In the genomic region with DNA sequence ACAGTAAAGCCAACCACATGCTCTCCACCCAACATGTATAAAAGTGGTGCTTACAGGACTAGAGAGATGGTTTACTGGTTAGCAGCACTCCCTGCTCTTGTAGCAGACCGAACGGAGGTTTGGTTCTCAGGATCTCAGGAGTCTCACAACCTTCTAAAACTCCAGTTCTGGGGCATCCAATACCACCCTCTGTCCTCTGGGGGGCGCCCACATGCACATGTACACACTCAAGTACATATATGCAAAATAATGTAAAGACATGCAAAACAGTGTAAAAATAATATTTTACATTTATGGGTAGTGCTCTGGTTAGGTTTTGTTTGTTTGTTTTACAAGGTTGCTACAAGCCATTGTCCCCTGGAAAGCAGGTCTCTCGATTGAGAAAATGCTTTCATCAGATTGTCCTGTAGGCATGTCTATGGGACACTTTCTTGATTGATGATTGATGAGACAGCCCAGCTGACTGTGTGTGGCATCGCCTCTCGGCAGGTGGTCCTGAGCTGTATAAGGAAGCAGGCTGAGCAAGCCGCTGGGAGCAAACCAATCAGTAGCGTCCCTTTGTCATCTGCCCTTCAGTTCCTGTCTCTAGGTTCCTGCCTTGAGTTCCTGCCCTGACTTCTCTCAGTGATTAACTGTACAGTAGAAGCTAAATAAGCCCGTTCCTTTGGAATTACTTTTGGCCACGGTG, we compare ENCODE assay signal across 13 mouse cellular contexts. TPM values are rescaled to one million over a fixed set of nuclear protein-coding genes. Genes with fewer than 3 reads are reported as not detected.
DNase-seq lines count a peak whose midpoint lies in the region; ATAC-seq and TF ChIP-seq lines count a peak whose summit lies in the region.
"Had no signal": no experiment of that assay in that cellular context is flagged by ENCODE, and none has a peak within 500 bp of the region (broad histone marks: within the 10 kb centered on the region; RNA-seq: fewer than 3 reads in every experiment).

No protein-coding gene starts in this region.

- H3K27ac ChIP-seq in liver, adult 2 months (replicated peaks; ENCODE audit: insufficient read depth, low read depth, low read length): no peak overlapping the region
- H3K27ac ChIP-seq in liver, embryonic 11.5 days (ENCODE audit: low read depth, low read length): no peak overlapping the region
- H3K27ac ChIP-seq in midbrain, embryonic 11.5 days (ENCODE audit: low read depth, low read length): no peak overlapping the region

- peak; percentile 14; the same call in 1 of the 2 replicates for TF ChIP-seq CTCF in liver, adult 2 months (IDR thresholded peaks at IDR 0.05; ENCODE audit: low read depth, low read length)
- peak; percentile 25; the same call in 1 of the 2 replicates for TF ChIP-seq CTCF in G1E (IDR thresholded peaks at IDR 0.05; ENCODE audit: low read depth, low read length)

- no peak overlapping the region for H3K4me3 ChIP-seq in liver, adult 2 months (ENCODE audit: insufficient read depth, low read depth, low read length)
- H3K4me3 ChIP-seq in liver, embryonic 11.5 days (ENCODE audit: low read depth, low read length): no peak overlapping the region
- no peak overlapping the region for H3K4me3 ChIP-seq in G1E (ENCODE audit: low read depth, low read length)
- H3K4me3 ChIP-seq in midbrain, embryonic 11.5 days (ENCODE audit: low read depth, low read length): no peak overlapping the region

- ATAC-seq in CD4-positive, CD25-positive, alpha-beta regulatory T cell, adult 4 months: no peak
- ATAC-seq in liver, embryonic 11.5 days (replicated peaks; ENCODE audit: low FRiP score): no peak
- ATAC-seq in G1E (ENCODE audit: extremely low read depth, insufficient number of reproducible peaks, low FRiP score, poor library complexity, severe bottlenecking): no peak
- no peak for ATAC-seq in midbrain, embryonic 11.5 days (ENCODE audit: low FRiP score)

- H3K79me2 ChIP-seq in liver, adult 2 months (ENCODE audit: control insufficient read depth, insufficient read depth, low read length): 0 out of 2 replicates have a peak, but pooled peaks cover 4% of the 10 kb centered on the region

- no peaks in the 10 kb centered on the region for H3K27me3 ChIP-seq in liver, adult 2 months (ENCODE audit: control insufficient read depth, insufficient read depth, low read length)
- no peaks in the 10 kb centered on the region for H3K27me3 ChIP-seq in liver, embryonic 11.5 days (replicated peaks; ENCODE audit: control insufficient read depth, insufficient read depth, low read length)
- peaks cover 19% of the 10 kb centered on the region for H3K27me3 ChIP-seq in G1E (ENCODE audit: insufficient read depth, low read length)
- no peaks in the 10 kb centered on the region for H3K27me3 ChIP-seq in midbrain, embryonic 11.5 days (ENCODE audit: control insufficient read depth, insufficient read depth, low read length)

- WGBS in liver, adult 2 months: 84% methylated on average over 10 of the region's 10 CpGs
- WGBS in liver, embryonic 11.5 days: 79% methylated on average over 10 of the region's 10 CpGs
- 81% methylated on average over 10 of the region's 10 CpGs for WGBS in midbrain, embryonic 11.5 days

- no peaks in the 10 kb centered on the region; the same call in 1 of the 2 replicates for H3K9me3 ChIP-seq in liver, embryonic 11.5 days (ENCODE audit: control insufficient read depth, low read length)
- peaks cover 2% of the 10 kb centered on the region; the same call in 1 of the 2 replicates for H3K9me3 ChIP-seq in G1E (replicated peaks)
- H3K9me3 ChIP-seq in midbrain, embryonic 11.5 days (ENCODE audit: control insufficient read depth, low read length): no peaks in the 10 kb centered on the region; the same call in 1 of the 2 replicates

- DNase-seq in CD4-positive, CD25-positive, alpha-beta regulatory T cell, adult 2 months (ENCODE audit: low read depth, low spot score): peak; percentile 56
- DNase-seq in liver, adult 2 months (ENCODE audit: extremely low read depth, low read depth, low spot score): no peak
- DNase-seq in liver, embryonic 11.5 days (ENCODE audit: low spot score): no peak
- DNase-seq in G1E (ENCODE audit: low spot score): no peak
- peak; percentile 42 for DNase-seq in naive thymus-derived CD4-positive, alpha-beta T cell, adult 2 months (ENCODE audit: low read depth)
- no peak for DNase-seq in cerebellum, postnatal 36 days
- DNase-seq in midbrain, embryonic 11.5 days (ENCODE audit: low spot score, missing footprints): no peak
- DNase-seq: adrenal gland, adult 2 months; cerebellum, adult 9-10 months; kidney, adult 18-20 months; kidney, postnatal 4 days; right cerebral cortex, adult 18-20 months had no signal

- H3K36me3 ChIP-seq in liver, adult 2 months (ENCODE audit: control insufficient read depth, insufficient read depth, low read length): no peaks in the 10 kb centered on the region
- H3K36me3 ChIP-seq in liver, embryonic 11.5 days (ENCODE audit: control insufficient read depth, insufficient read depth, low read length): no peaks in the 10 kb centered on the region
- H3K36me3 ChIP-seq in G1E (replicated peaks): no peaks in the 10 kb centered on the region
- no peaks in the 10 kb centered on the region for H3K36me3 ChIP-seq in midbrain, embryonic 11.5 days (ENCODE audit: control insufficient read depth, insufficient read depth, low read length)

- TF ChIP-seq POLR2A in liver, adult 2 months (IDR thresholded peaks at IDR 0.05; ENCODE audit: extremely low read depth, insufficient read depth, low read length): no peak

- no peak overlapping the region for H3K9ac ChIP-seq in liver, adult 2 months (ENCODE audit: low read depth, low read length)
- H3K9ac ChIP-seq in liver, embryonic 11.5 days (ENCODE audit: low read depth, low read length): no peak overlapping the region
- H3K9ac ChIP-seq in midbrain, embryonic 11.5 days (ENCODE audit: low read length): no peak overlapping the region

- no peaks in the 10 kb centered on the region for H3K4me1 ChIP-seq in liver, adult 2 months (ENCODE audit: control insufficient read depth, insufficient read depth, low read length)
- H3K4me1 ChIP-seq in liver, embryonic 11.5 days (replicated peaks; ENCODE audit: control insufficient read depth, insufficient read depth, low read length): no peaks in the 10 kb centered on the region; the same call in 1 of the 2 replicates
- H3K4me1 ChIP-seq in G1E (ENCODE audit: insufficient read depth, low read depth, low read length): peaks cover 22% of the 10 kb centered on the region
- no peaks in the 10 kb centered on the region for H3K4me1 ChIP-seq in midbrain, embryonic 11.5 days (ENCODE audit: control insufficient read depth, insufficient read depth, low read length)

- no peak overlapping the region for H3K4me2 ChIP-seq in liver, embryonic 11.5 days
- H3K4me2 ChIP-seq in midbrain, embryonic 11.5 days: no peak overlapping the region

RNA-seq across cellular contexts. Expression of gene Pdcd5, which starts 4.4 kb away (rescaled TPM):
- 10 to 100 TPM; 77.3 to 77.7 TPM for polyA plus RNA-seq in CD4-positive, CD25-positive, alpha-beta regulatory T cell, adult 4 months (2017; shearing (Covaris generic))
- total RNA-seq in liver, adult 2 months (2014; rRNA removed): 59.7 and 71.0 TPM in 2 replicates
- 61.2 and 61.5 TPM in 2 replicates for polyA plus RNA-seq in liver, adult 2 months (2012; rRNA removed)
- polyA plus RNA-seq in liver, embryonic 11.5 days (2014; fragmentation: Nextera tagmentation; extraction: Ambion mirVana): 284 and 301 TPM in 2 replicates
- total RNA-seq in G1E (2014; fragmentation: Nextera tagmentation) (115 and 130 TPM in 2 replicates), G1E (2017) (118 and 119 TPM in 2 replicates)
- 154 and 164 TPM in 2 replicates for polyA plus RNA-seq in G1E (2012)
- polyA plus RNA-seq in midbrain, embryonic 11.5 days (2014; fragmentation: Nextera tagmentation; extraction: Ambion mirVana): 307 and 310 TPM in 2 replicates

Comparison
In these comparisons a context has a peak if more than half of its experiments do, and no peak if none do; other contexts are left out.
1. DNase-seq: peak in CD4-positive, CD25-positive, alpha-beta regulatory T cell, adult 2 months (single experiment) and naive thymus-derived CD4-positive, alpha-beta T cell, adult 2 months (single experiment); none in liver, adult 2 months (single experiment), liver, embryonic 11.5 days (single experiment), G1E (single experiment), cerebellum, postnatal 36 days (0 of 2) and midbrain, embryonic 11.5 days (single experiment).